Mouse (Mus musculus) liver, adult 2 months (tissue): ENCODE measurements around the gene Gjb5. TPM values are rescaled to one million over a fixed set of nuclear protein-coding genes. Genes with fewer than 3 reads are reported as not detected.

Experiments used
- DNase-seq: peaks from one replicate; pipeline ENCODE4 v3.0.0-alpha.2; 2011; ENCODE audit warnings: low read depth, low spot score; ENCODE audit errors: extremely low read depth
- H3K27ac ChIP-seq: fragments of 200-500 bp; replicated peaks from 2 replicates; pipeline ENCODE4 v1.5.1; 2012; ENCODE audit warnings: low read depth, mild to moderate bottlenecking, control low read depth, inconsistent platforms, low read length; ENCODE audit not compliant: insufficient read depth
- H3K27me3 ChIP-seq: fragments of 200-500 bp; 2 replicates; pipeline ENCODE4 v1.6.1; 2012; ENCODE audit warnings: mild to moderate bottlenecking, moderate library complexity, low read length, inconsistent platforms; ENCODE audit not compliant: control insufficient read depth, insufficient read depth
- H3K36me3 ChIP-seq: fragments of 200-500 bp; 2 replicates; pipeline ENCODE4 v1.6.1; 2012; ENCODE audit warnings: low read length, inconsistent platforms; ENCODE audit not compliant: control insufficient read depth, insufficient read depth
- H3K4me1 ChIP-seq: fragments of 200-500 bp; 2 replicates; pipeline ENCODE4 v1.6.1; 2011; ENCODE audit warnings: low read length; ENCODE audit not compliant: control insufficient read depth, insufficient read depth
- H3K4me3 ChIP-seq: fragments of 200-500 bp; 2 replicates; pipeline ENCODE4 v1.5.1; 2011; ENCODE audit warnings: low read depth, mild to moderate bottlenecking, control low read depth, low read length, moderate library complexity; ENCODE audit not compliant: insufficient read depth
- H3K79me2 ChIP-seq: fragments of 200-500 bp; 2 replicates; pipeline ENCODE4 v1.6.1; 2012; ENCODE audit warnings: inconsistent platforms, mild to moderate bottlenecking, low read length, moderate library complexity; ENCODE audit not compliant: control insufficient read depth, insufficient read depth
- H3K9ac ChIP-seq: fragments of 200-500 bp; 2 replicates; pipeline ENCODE4 v1.6.1; 2012; ENCODE audit warnings: low read depth, mild to moderate bottlenecking, control low read depth, inconsistent platforms, low read length
- CTCF ChIP-seq: fragments of 200-500 bp; IDR thresholded peaks from 2 replicates; pipeline ENCODE4 v1.5.1; 2011; ENCODE audit warnings: low read depth, low read length, control low read depth
- POLR2A ChIP-seq: fragments of 200-500 bp; IDR thresholded peaks from 2 replicates; pipeline ENCODE4 v1.6.1; 2011; ENCODE audit warnings: low read length, control low read depth; ENCODE audit not compliant: insufficient read depth; ENCODE audit errors: extremely low read depth
- WGBS: fragments of 180-500 bp; shearing (Covaris S2); methylation state at CpG from one replicate; pipeline ENCODE4 v1.1.7; 2018; 5-methylcytosine and 5-hydroxymethylcytosine counted together
- polyA plus RNA-seq: library from polyadenylated mRNA; depleted of rRNA; stranded (reverse); fragments of >200 nt; gene quantifications from 2 replicates; pipeline ENCODE4 v1.2.3, GENCODE M21; 2012
- total RNA-seq: library from RNA; depleted of rRNA; stranded (reverse); fragments of >200 nt; gene quantifications from 2 replicates; pipeline ENCODE4 v1.2.3, GENCODE M21; 2014

Gene Gjb5
- total and polyA plus RNA-seq, 2 experiments, result not detected

GRCm38 (mm10) chr4:127368379-127368973 is 10.5 kb upstream of the Gjb5 start:
- peak; percentile 14 for DNase-seq

DNA sequence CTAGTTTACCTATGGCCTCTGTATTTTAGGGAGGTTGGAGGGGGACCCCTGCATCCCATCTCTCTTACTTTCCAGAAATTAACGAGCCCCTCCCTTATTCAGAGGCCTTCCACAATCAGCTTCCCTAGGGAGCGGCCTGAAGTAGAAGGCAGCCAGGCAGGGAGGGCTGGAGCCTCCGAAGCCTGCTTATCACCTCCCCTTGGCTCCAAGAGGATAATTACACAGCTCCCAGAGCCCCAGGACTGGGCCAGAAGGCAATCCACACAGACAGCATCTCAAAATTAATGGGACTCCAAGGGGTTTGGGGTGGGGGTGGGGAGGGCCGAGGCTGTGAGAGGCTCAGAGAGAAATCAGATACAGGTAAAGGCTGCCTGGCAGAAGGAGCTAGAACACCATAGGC is 7.9 kb upstream of the Gjb5 start:
- Histone ChIP-seq H3K9ac (no peak overlapping the region), H3K4me3 (no peak overlapping the region), H3K27me3 (no peaks in the 10 kb centered on the region), H3K27ac (no peak overlapping the region), H3K4me1 (no peaks in the 10 kb centered on the region), H3K79me2 (no peaks in the 10 kb centered on the region), H3K36me3 (no peaks in the 10 kb centered on the region)
- TF ChIP-seq POLR2A (no peak), CTCF (no peak)
- WGBS, result 26% methylated on average over 4 of the region's 4 CpGs
- no peak for DNase-seq

More at GRCm38 (mm10) chr4:127368379-127368973, 10.5 kb upstream of the Gjb5 start:
- no peak for TF ChIP-seq POLR2A
- TF ChIP-seq CTCF, result peak; percentile 99
- Histone ChIP-seq H3K4me1 (no peaks in the 10 kb centered on the region), H3K4me3 (no peak overlapping the region), H3K27me3 (no peaks in the 10 kb centered on the region), H3K79me2 (no peaks in the 10 kb centered on the region), H3K9ac (no peak overlapping the region), H3K36me3 (no peaks in the 10 kb centered on the region), H3K27ac (no peak overlapping the region)
- WGBS, result 29% methylated on average over 13 of the region's 13 CpGs

DNA sequence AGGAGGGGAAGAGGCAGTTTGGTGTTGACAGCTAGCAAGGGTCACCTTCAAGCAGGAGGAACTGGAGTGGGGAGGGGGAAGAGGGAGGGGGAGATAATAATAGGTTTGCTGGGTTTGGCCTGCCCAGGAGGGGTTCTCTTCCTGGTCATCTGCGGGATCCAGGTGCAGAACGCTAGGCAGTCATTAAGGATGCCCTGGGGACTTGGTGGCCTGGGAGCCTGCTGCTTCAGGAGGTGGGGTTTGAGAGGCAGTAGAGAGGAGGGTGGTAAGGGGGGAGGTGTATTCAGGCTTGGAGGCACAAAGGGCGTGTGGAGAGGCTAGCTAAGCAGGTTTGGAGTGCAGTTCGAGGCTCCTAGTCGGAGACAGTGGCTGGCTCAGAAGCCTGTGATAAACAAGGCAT is 7.5 kb upstream of the Gjb5 start:
- Histone ChIP-seq H3K36me3 (no peaks in the 10 kb centered on the region), H3K27me3 (no peaks in the 10 kb centered on the region), H3K4me3 (no peak overlapping the region), H3K27ac (no peak overlapping the region), H3K4me1 (no peaks in the 10 kb centered on the region), H3K9ac (no peak overlapping the region), H3K79me2 (no peaks in the 10 kb centered on the region)
- no peak for TF ChIP-seq POLR2A
- TF ChIP-seq CTCF, result no peak
- no peak for DNase-seq
- WGBS, result 26% methylated on average over 5 of the region's 5 CpGs

DNA sequence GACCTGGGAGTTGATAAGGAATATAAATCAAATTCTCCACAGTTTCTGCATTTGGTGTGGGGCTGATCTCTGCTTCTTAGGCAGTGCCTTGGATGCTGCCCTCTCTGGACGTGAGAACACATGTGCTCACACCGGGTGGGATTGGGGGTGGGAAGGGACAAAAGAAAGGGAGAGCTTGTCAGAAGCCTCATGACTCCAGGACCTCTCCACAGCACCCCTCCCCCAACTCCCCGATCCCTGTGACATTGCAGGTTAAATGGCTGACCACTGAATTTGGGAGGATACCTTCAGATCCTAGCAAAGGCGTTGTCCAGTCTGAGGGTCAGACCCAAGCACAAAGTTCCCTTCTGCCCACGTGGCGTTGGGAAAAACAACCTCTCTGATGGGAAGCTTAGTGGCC is 6.5 kb upstream of the Gjb5 start:
- Histone ChIP-seq H3K27me3 (no peaks in the 10 kb centered on the region), H3K79me2 (no peaks in the 10 kb centered on the region), H3K27ac (no peak overlapping the region), H3K4me3 (no peak overlapping the region), H3K4me1 (no peaks in the 10 kb centered on the region), H3K36me3 (no peaks in the 10 kb centered on the region), H3K9ac (no peak overlapping the region)
- DNase-seq, result no peak
- WGBS, result 63% methylated on average over 6 of the region's 6 CpGs
- TF ChIP-seq POLR2A (no peak), CTCF (no peak)

DNA sequence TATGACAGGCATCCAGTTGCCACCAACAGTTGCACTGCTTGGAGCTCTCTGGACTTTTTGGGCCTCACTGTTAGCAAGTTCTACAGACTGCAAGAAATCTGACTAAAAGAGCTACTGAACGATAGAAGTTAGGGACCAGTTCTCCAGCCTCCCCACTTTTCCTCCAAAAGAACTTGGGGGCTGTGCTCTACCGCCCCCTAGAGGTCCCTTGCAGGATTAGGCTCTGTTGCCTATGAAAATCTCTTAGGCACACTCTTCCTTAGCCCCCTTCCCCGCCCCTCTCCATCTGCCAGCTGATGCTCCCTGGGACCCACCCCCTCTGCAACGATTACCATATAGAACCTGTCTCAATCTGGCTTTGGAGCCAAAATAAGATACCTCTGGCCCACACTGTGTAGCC is 5.3 kb upstream of the Gjb5 start:
- Histone ChIP-seq H3K4me3 (no peak overlapping the region), H3K9ac (no peak overlapping the region), H3K27ac (no peak overlapping the region), H3K36me3 (no peaks in the 10 kb centered on the region), H3K79me2 (no peaks in the 10 kb centered on the region), H3K27me3 (no peaks in the 10 kb centered on the region), H3K4me1 (no peaks in the 10 kb centered on the region)
- 54% methylated on average over 4 of the region's 4 CpGs for WGBS
- TF ChIP-seq CTCF (peak; percentile 36; the same call in 1 of the 2 replicates), POLR2A (no peak)
- DNase-seq, result no peak

DNA sequence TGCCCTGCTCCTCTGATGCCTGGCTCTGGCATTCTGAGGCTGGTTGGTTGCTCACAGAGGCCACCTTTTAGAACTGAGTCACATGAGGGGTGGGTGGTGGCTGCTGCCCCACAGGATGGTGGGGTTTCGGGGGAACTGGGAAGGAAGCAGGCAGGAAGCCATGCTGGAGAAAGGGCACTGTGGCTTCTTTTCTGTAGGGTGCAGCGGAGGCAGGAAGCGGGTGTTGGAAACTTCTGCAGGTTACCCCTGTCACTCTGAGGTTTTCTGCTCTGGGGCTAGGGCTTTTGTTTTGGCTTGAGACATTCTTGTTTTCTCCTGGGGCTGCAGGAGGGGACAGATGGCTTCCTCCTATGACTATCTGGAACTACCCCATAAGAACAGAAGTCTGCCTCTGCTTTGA is 4.5 kb upstream of the Gjb5 start:
- no peaks in the 10 kb centered on the region for H3K36me3 ChIP-seq
- H3K4me3 ChIP-seq, result no peak overlapping the region
- no peak for TF ChIP-seq CTCF
- no peak for TF ChIP-seq POLR2A
- no peaks in the 10 kb centered on the region for H3K27me3 ChIP-seq
- H3K79me2 ChIP-seq, result no peaks in the 10 kb centered on the region
- no peak for DNase-seq
- WGBS, result 80% methylated on average over 3 of the region's 3 CpGs
- H3K4me1 ChIP-seq, result no peaks in the 10 kb centered on the region
- no peak overlapping the region for H3K27ac ChIP-seq
- no peak overlapping the region for H3K9ac ChIP-seq
